Mouse (Mus musculus) erythroblast, embryonic 14.5 days (primary cell): Measurements from ENCODE around the gene Nudt5.

ENCODE experiments used
- GATA1 ChIP-seq: IDR thresholded peaks from 2 replicates; pipeline ENCODE4 v1.6.1; 2012; ENCODE audit warnings: low read length, inconsistent platforms, mixed read lengths
- TAL1 ChIP-seq: IDR thresholded peaks from 3 replicates; pipeline ENCODE4 v1.6.1; 2012; ENCODE audit warnings: low read length, inconsistent platforms, mixed read lengths

DNA sequence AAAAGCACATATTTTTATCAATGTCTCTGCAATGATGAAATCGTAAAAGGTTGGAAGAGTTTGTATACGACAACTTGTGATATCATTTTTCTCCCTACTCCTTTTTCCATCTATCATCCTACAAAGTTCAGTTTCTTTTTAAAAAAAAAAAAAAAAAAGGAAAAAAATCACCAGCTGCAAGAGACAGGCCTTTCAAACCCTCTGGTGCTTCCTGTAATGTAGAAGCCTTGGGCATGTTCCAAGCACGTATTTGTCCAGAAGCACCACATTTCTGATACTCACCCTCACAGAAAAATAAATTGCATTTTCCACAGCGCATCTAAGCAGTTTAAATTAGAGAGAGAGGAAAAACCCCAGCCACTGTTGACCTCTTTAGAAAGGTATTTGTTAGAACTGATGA is 1.0 kb downstream of the Nudt5 start:
- TF ChIP-seq GATA1 (no peak), TAL1 (no peak)
